Comparison of ENCODE assay signal across 10 mouse cellular contexts in the genomic region with DNA sequence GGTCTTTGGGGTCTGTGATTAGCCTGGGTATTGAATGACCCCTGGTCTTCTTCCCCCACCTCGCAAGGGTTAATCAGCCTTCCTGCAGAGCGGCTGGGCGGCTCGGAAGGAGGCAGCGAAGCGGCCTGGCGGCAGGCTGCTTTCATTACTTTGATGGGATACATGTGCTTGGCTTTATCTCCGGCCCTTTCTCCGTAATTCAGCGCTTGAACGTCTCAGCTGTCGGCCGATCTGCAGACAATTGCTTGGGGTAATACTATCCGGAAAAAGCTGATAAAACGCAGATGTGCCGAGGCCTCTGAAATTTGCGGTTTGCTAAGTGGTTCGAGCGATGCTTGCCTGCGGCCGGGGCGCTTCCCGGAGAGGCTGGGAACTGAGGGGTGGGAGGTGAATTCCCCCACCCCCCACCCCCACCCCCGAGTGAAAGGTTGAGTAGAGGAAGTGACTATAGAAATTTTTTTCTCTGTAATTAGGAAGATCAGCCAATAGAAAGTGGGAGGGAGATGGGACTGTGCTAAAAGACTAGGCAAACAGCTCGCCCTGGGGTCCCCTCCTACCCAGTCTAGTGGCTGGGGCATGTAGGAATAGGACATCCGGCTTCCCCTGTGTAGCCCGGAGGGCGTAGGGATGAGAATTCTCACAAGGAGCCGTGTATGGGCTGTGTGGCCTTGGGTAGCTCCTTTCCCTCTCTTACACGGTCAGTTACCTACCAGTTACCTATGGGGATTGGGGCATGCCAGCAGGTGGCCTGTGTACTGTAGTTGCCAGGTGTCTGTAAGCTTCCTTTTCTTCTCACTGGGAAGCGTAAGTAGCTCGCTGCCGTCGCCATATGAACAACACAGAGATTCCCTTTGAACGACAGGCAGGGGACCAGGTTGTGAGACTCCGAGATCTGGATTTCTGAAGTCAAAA.
DNase-seq lines count a peak whose midpoint lies in the region; ATAC-seq and TF ChIP-seq lines count a peak whose summit lies in the region.
"Had no signal": no experiment of that assay in that cellular context is flagged by ENCODE, and none has a peak within 500 bp of the region (broad histone marks: within the 10 kb centered on the region; RNA-seq: fewer than 3 reads in every experiment).

No protein-coding gene starts in this region.

- peak; percentile 24; the same call in 1 of the 2 replicates for ATAC-seq in lung, postnatal 0 days
- 0 out of 2 replicates have a peak, but pooled peaks have one; percentile 29 for ATAC-seq in heart, embryonic 13.5 days (ENCODE audit: extremely low read depth, insufficient number of reproducible peaks, low FRiP score, low TSS enrichment)
- peak; percentile 83 for ATAC-seq in stomach, embryonic 16.5 days (ENCODE audit: insufficient read depth, low FRiP score)
- ATAC-seq: Patski had no signal

- no peak overlapping the region for H3K27ac ChIP-seq in lung, postnatal 0 days (ENCODE audit: low read length)
- H3K27ac ChIP-seq in heart, embryonic 13.5 days (replicated peaks) = no peak overlapping the region
- peak overlapping the region; percentile 25; the same call in 1 of the 2 replicates for H3K27ac ChIP-seq in stomach, embryonic 16.5 days (ENCODE audit: low read length)
- H3K27ac ChIP-seq: heart, adult 2 months had no signal

- no peak for TF ChIP-seq POLR2A in lung, adult 2 months (IDR thresholded peaks at IDR 0.05; ENCODE audit: borderline replicate concordance, extremely low read depth, low read depth, low read length)

- peak overlapping the region; percentile 45 for H3K4me2 ChIP-seq in lung, postnatal 0 days (replicated peaks; ENCODE audit: low read depth, low read length)
- peak overlapping the region; percentile 71 for H3K4me2 ChIP-seq in heart, embryonic 13.5 days
- peak overlapping the region; percentile 46 for H3K4me2 ChIP-seq in stomach, embryonic 16.5 days (ENCODE audit: low read depth, low read length)

- H3K4me1 ChIP-seq in lung, postnatal 0 days (ENCODE audit: insufficient read depth, low read depth, low read length) = peaks cover 3% of the 10 kb centered on the region; the same call in 1 of the 2 replicates
- H3K4me1 ChIP-seq in lung, adult 2 months (ENCODE audit: control insufficient read depth, insufficient read depth, low read length) = no peaks in the 10 kb centered on the region
- H3K4me1 ChIP-seq in heart, embryonic 13.5 days = peaks cover 27% of the 10 kb centered on the region
- H3K4me1 ChIP-seq in stomach, embryonic 16.5 days (ENCODE audit: control insufficient read depth, insufficient read depth, low read length) = peaks cover 6% of the 10 kb centered on the region; the same call in 1 of the 2 replicates

- H3K9me3 ChIP-seq in lung, postnatal 0 days (ENCODE audit: low read length) = no peaks in the 10 kb centered on the region
- H3K9me3 ChIP-seq in heart, embryonic 13.5 days = no peaks in the 10 kb centered on the region
- no peaks in the 10 kb centered on the region for H3K9me3 ChIP-seq in stomach, embryonic 16.5 days (replicated peaks; ENCODE audit: control insufficient read depth, low read length)

- H3K27me3 ChIP-seq in lung, postnatal 0 days (replicated peaks; ENCODE audit: insufficient read depth, low read length) = peaks cover 12% of the 10 kb centered on the region
- H3K27me3 ChIP-seq in heart, embryonic 13.5 days (replicated peaks) = peaks cover 93% of the 10 kb centered on the region
- peaks cover 20% of the 10 kb centered on the region; the same call in 1 of the 2 replicates for H3K27me3 ChIP-seq in stomach, embryonic 16.5 days (ENCODE audit: control insufficient read depth, insufficient read depth, low read length)
- H3K27me3 ChIP-seq: Patski had no signal

- DNase-seq in lung, postnatal 0 days (ENCODE audit: low spot score) = peak; percentile 32
- no peak for DNase-seq in lung, adult 2 months
- DNase-seq in liver = peak; percentile 37
- DNase-seq in gastrocnemius, adult 8-10 months (ENCODE audit: low spot score in 2 of 2) = no peak
- no peak for DNase-seq in Muller cell, postnatal 12 days (ENCODE audit: inconsistent ontology term)
- DNase-seq in testis, postnatal 14 days (ENCODE audit: low spot score) = no peak

- 8% methylated on average over 36 of the region's 36 CpGs for WGBS in lung, postnatal 0 days
- WGBS in lung, adult 2 months = 9% methylated on average over 36 of the region's 36 CpGs
- 3% methylated on average over 36 of the region's 36 CpGs for WGBS in heart, embryonic 13.5 days
- 6% methylated on average over 36 of the region's 36 CpGs for WGBS in stomach, embryonic 16.5 days

- H3K4me3 ChIP-seq in lung, postnatal 0 days (ENCODE audit: low read depth, low read length) = peak overlapping the region; percentile 20
- H3K4me3 ChIP-seq in lung, adult 2 months (replicated peaks; ENCODE audit: extremely low read depth, low read depth, low read length) = no peak overlapping the region
- H3K4me3 ChIP-seq in heart, embryonic 13.5 days = peak overlapping the region; percentile 45
- peak overlapping the region; percentile 16 for H3K4me3 ChIP-seq in stomach, embryonic 16.5 days (replicated peaks; ENCODE audit: low read length)
- H3K4me3 ChIP-seq: heart, adult 2 months had no signal

- H3K9ac ChIP-seq in lung, postnatal 0 days (replicated peaks; ENCODE audit: low read depth) = no peak overlapping the region
- H3K9ac ChIP-seq in heart, embryonic 13.5 days = peak overlapping the region; percentile 48; the same call in 1 of the 2 replicates
- H3K9ac ChIP-seq in stomach, embryonic 16.5 days (ENCODE audit: low read length) = no peak overlapping the region

- no peak for TF ChIP-seq EP300 in lung, postnatal 0 days (IDR thresholded peaks at IDR 0.05)

- no peak for TF ChIP-seq CTCF in lung, postnatal 0 days (IDR thresholded peaks at IDR 0.05)
- TF ChIP-seq CTCF in lung, adult 2 months (IDR thresholded peaks at IDR 0.05; ENCODE audit: insufficient read depth, low read length) = no peak

- no peaks in the 10 kb centered on the region for H3K36me3 ChIP-seq in lung, postnatal 0 days (ENCODE audit: insufficient read depth, low read length)
- no peaks in the 10 kb centered on the region for H3K36me3 ChIP-seq in heart, embryonic 13.5 days
- H3K36me3 ChIP-seq in stomach, embryonic 16.5 days (ENCODE audit: control insufficient read depth, insufficient read depth, low read length) = no peaks in the 10 kb centered on the region

Comparison
In these comparisons a context has a peak if more than half of its experiments do, and no peak if none do; other contexts are left out.
1. DNase-seq: peak in lung, postnatal 0 days (single experiment) and liver (single experiment); none in lung, adult 2 months (single experiment), gastrocnemius, adult 8-10 months (0 of 2), Muller cell, postnatal 12 days (single experiment) and testis, postnatal 14 days (single experiment).
2. ATAC-seq: peak in every context shown above with its lines; median percentile 83 in stomach, embryonic 16.5 days; 29 in heart, embryonic 13.5 days; 24 in lung, postnatal 0 days.
3. Peak in every context shown above with its lines, with median percentiles within 50 percentile points of each other: H3K4me2 ChIP-seq.